Mouse (Mus musculus) olfactory bulb, adult 2 months (tissue): ENCODE data around the gene Rln3.

ENCODE experiments used
- CTCF ChIP-seq: fragments of 200-500 bp; IDR thresholded peaks from 2 replicates; pipeline ENCODE4 v1.5.1; 2012; ENCODE audit warnings: low read depth, mild to moderate bottlenecking, low read length, moderate library complexity; ENCODE audit not compliant: insufficient read depth
- POLR2A ChIP-seq: fragments of 200-500 bp; IDR thresholded peaks from 2 replicates; pipeline ENCODE4 v1.6.1; 2012; ENCODE audit warnings: mild to moderate bottlenecking, low read depth, low read length, moderate library complexity; ENCODE audit not compliant: insufficient read depth

GRCm38 (mm10) chr8:84089277-84089676, 44.5 kb upstream of the Rln3 start:
- TF ChIP-seq POLR2A (no peak), CTCF (no peak)
